Mouse (Mus musculus): Measurements from ENCODE around the gene Tmem106b.

- TF ChIP-seq POLR2A (IDR thresholded peaks at IDR 0.05; ENCODE audit: control insufficient read depth, extremely low read depth, insufficient read depth, low read length, poor library complexity), result no peak
- no peak for TF ChIP-seq CTCF (IDR thresholded peaks at IDR 0.05; ENCODE audit: borderline replicate concordance, control insufficient read depth, extremely low read depth, insufficient read depth, low read length, poor library complexity)
These were observed 67.7 kb downstream of the Tmem106b start for GRCm38 (mm10) chr6:13137255-13137654.
